8 mouse cellular contexts compared by ENCODE assay signal in the genomic region with DNA sequence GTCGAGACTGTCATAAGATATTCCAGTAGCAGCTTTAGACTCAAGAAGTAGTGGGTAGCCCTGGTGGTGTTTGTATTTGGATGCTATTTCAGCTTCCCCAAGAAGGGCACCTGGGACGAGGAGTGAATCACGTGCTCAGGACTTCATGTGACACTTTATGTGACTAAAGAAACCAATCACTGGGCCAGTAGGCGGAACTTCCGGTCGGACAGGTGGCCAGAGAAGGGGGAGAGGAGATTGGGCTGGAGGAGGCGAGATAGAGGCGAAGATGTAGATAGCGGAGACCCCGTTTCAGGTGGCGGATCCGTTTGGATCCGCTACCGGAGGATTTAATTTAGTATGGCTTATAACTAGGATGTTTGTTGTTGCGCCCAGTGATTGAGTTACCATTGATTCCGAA. TPM values are rescaled to one million over a fixed set of nuclear protein-coding genes. Genes with fewer than 3 reads are reported as not detected.
A peak's percentile ranks its signal among the peaks of the same experiment; 100 is the strongest.
DNase-seq lines count a peak whose midpoint lies in the region; ATAC-seq and TF ChIP-seq lines count a peak whose summit lies in the region.

No protein-coding gene starts in this region.

- no peaks in the 10 kb centered on the region for H3K36me3 ChIP-seq in forebrain, embryonic 12.5 days (replicated peaks)
- H3K36me3 ChIP-seq in hindbrain, embryonic 10.5 days: no peaks in the 10 kb centered on the region

- H3K27ac ChIP-seq in forebrain, embryonic 12.5 days: no peak overlapping the region
- H3K27ac ChIP-seq in hindbrain, embryonic 10.5 days: peak overlapping the region; percentile 77

- peak; percentile 84 for ATAC-seq in forebrain, embryonic 12.5 days (ENCODE audit: low FRiP score)

- H3K4me3 ChIP-seq in forebrain, embryonic 12.5 days (replicated peaks): peak overlapping the region; percentile 52
- H3K4me3 ChIP-seq in hindbrain, embryonic 10.5 days: peak overlapping the region; percentile 62

- peak overlapping the region; percentile 47 for H3K9ac ChIP-seq in forebrain, embryonic 12.5 days

- H3K4me1 ChIP-seq in forebrain, embryonic 12.5 days: peaks cover 5% of the 10 kb centered on the region; the same call in 1 of the 2 replicates
- H3K4me1 ChIP-seq in hindbrain, embryonic 10.5 days (replicated peaks): peaks cover 13% of the 10 kb centered on the region

- no peak for TF ChIP-seq CTCF in brain, embryonic 14.5 days (IDR thresholded peaks at IDR 0.05; ENCODE audit: borderline replicate concordance, extremely low read depth, insufficient read depth, insufficient read length)

- no peak for TF ChIP-seq POLR2A in brain, embryonic 14.5 days (IDR thresholded peaks at IDR 0.05; ENCODE audit: borderline replicate concordance, extremely low read depth, insufficient read depth, insufficient read length, poor library complexity, severe bottlenecking)

- peak overlapping the region; percentile 63 for H3K4me2 ChIP-seq in forebrain, embryonic 12.5 days

- 27% methylated on average over 16 of the region's 16 CpGs for WGBS in forebrain, embryonic 12.5 days
- WGBS in hindbrain, embryonic 10.5 days: 19% methylated on average over 16 of the region's 16 CpGs

- H3K27me3 ChIP-seq in forebrain, embryonic 12.5 days: peaks cover 3% of the 10 kb centered on the region; the same call in 1 of the 2 replicates
- no peaks in the 10 kb centered on the region for H3K27me3 ChIP-seq in hindbrain, embryonic 10.5 days (ENCODE audit: insufficient read depth, poor library complexity, severe bottlenecking)

- DNase-seq in NIH3T3 (ENCODE audit: low read depth) (peak; percentile 50), MN1 (ENCODE audit: low spot score) (no peak)
- peak; percentile 94 for DNase-seq in brain, embryonic 14.5 days (ENCODE audit: low read depth)
- peak; percentile 79 for DNase-seq in hindbrain, embryonic 10.5 days (ENCODE audit: low spot score)
- DNase-seq in layer of hippocampus, postnatal 14 days (ENCODE audit: low spot score in 2 of 2): peak; percentile 22 to 53
- DNase-seq in lung, postnatal 25 days (ENCODE audit: low spot score): peak; percentile 84
- peak; percentile 52 for DNase-seq in right cerebral cortex, postnatal 14 days

- H3K9me3 ChIP-seq in forebrain, embryonic 12.5 days: no peaks in the 10 kb centered on the region
- H3K9me3 ChIP-seq in hindbrain, embryonic 10.5 days: no peaks in the 10 kb centered on the region

RNA-seq across cellular contexts. Expression of a gene that starts 8.1 kb away (rescaled TPM):
- polyA plus RNA-seq in brain, embryonic 14.5 days (2012; rRNA removed): 22.3 and 26.2 TPM in 2 replicates
- 25.4 and 35.6 TPM in 2 replicates for polyA plus RNA-seq in forebrain, embryonic 12.5 days (2016; fragmentation: Nextera tagmentation; extraction: Ambion mirVana)
- 34.0 and 34.6 TPM in 2 replicates for polyA plus RNA-seq in hindbrain, embryonic 10.5 days (2016; fragmentation: Nextera tagmentation; extraction: Ambion mirVana)
- 1 to 10 TPM; 3.5 to 4.0 TPM for total RNA-seq in layer of hippocampus, postnatal 14 days (2021)

RNA-seq across cellular contexts. Expression of a gene that starts 26.2 kb away (rescaled TPM):
- polyA plus RNA-seq in brain, embryonic 14.5 days (2012; rRNA removed): 2.5 and 2.6 TPM in 2 replicates
- polyA plus RNA-seq in forebrain, embryonic 12.5 days (2016; fragmentation: Nextera tagmentation; extraction: Ambion mirVana): 5.1 and 5.9 TPM in 2 replicates
- polyA plus RNA-seq in hindbrain, embryonic 10.5 days (2016; fragmentation: Nextera tagmentation; extraction: Ambion mirVana): 11.9 and 14.4 TPM in 2 replicates
- total RNA-seq in layer of hippocampus, postnatal 14 days (2021): under 1 TPM; 0.37 to 0.43 TPM

RNA-seq across cellular contexts. Expression of a gene that starts 31.0 kb away (rescaled TPM):
- 3.5 and 7.8 TPM in 2 replicates for polyA plus RNA-seq in brain, embryonic 14.5 days (2012; rRNA removed)
- 5.5 and 6.0 TPM in 2 replicates for polyA plus RNA-seq in forebrain, embryonic 12.5 days (2016; fragmentation: Nextera tagmentation; extraction: Ambion mirVana)
- 7.9 and 10.3 TPM in 2 replicates for polyA plus RNA-seq in hindbrain, embryonic 10.5 days (2016; fragmentation: Nextera tagmentation; extraction: Ambion mirVana)
- 1 to 10 TPM; 3.9 to 4.2 TPM for total RNA-seq in layer of hippocampus, postnatal 14 days (2021)

RNA-seq across cellular contexts. Expression of a gene that starts 38.9 kb away (rescaled TPM):
- 14.1 and 24.1 TPM in 2 replicates for polyA plus RNA-seq in brain, embryonic 14.5 days (2012; rRNA removed)
- 23.9 and 26.9 TPM in 2 replicates for polyA plus RNA-seq in forebrain, embryonic 12.5 days (2016; fragmentation: Nextera tagmentation; extraction: Ambion mirVana)
- polyA plus RNA-seq in hindbrain, embryonic 10.5 days (2016; fragmentation: Nextera tagmentation; extraction: Ambion mirVana): 24.1 and 24.4 TPM in 2 replicates
- total RNA-seq in layer of hippocampus, postnatal 14 days (2021): 10 to 100 TPM; 11.3 to 11.4 TPM

RNA-seq across cellular contexts. Expression of a gene that starts 49.1 kb away (rescaled TPM):
- 0.45 and 0.71 TPM in 2 replicates for polyA plus RNA-seq in brain, embryonic 14.5 days (2012; rRNA removed)
- 0.13 and 0.19 TPM in 2 replicates for polyA plus RNA-seq in forebrain, embryonic 12.5 days (2016; fragmentation: Nextera tagmentation; extraction: Ambion mirVana)
- polyA plus RNA-seq in hindbrain, embryonic 10.5 days (2016; fragmentation: Nextera tagmentation; extraction: Ambion mirVana): 0.11 and 0.39 TPM in 2 replicates
- total RNA-seq in layer of hippocampus, postnatal 14 days (2021): under 1 TPM; 0.46 to 0.55 TPM
